Mouse (Mus musculus): ENCODE data around the gene Tob2. TPM values are rescaled to one million over a fixed set of nuclear protein-coding genes. Genes with fewer than 3 reads are reported as not detected.

Gene Tob2
- polyA plus RNA-seq, 3 experiments from 2014 or later: 29.7 to 45.8 (median 34.0) TPM

GRCm38 (mm10) chr15:81836966-81837920 is 21.4 kb downstream of the Tob2 start:
- ATAC-seq: no peak

GRCm38 (mm10) chr15:81836124-81836821 is 22.3 kb downstream of the Tob2 start:
- no peak for ATAC-seq

- no peak for ATAC-seq
These were observed 23.4 kb downstream of the Tob2 start for GRCm38 (mm10) chr15:81835007-81835880.

GRCm38 (mm10) chr15:81834171-81834841 is 24.3 kb downstream of the Tob2 start:
- no peak for ATAC-seq

- no peak for ATAC-seq
These were observed 25.1 kb downstream of the Tob2 start for GRCm38 (mm10) chr15:81833481-81833880.

- ATAC-seq: no peak
These were observed 26.4 kb downstream of the Tob2 start for GRCm38 (mm10) chr15:81832219-81832618.

- peak; percentile 90 for ATAC-seq
These were observed 27.3 kb downstream of the Tob2 start for GRCm38 (mm10) chr15:81831136-81831825.

- no peak for ATAC-seq
These were observed 28.1 kb downstream of the Tob2 start for GRCm38 (mm10) chr15:81830530-81830929.

- no peak for ATAC-seq
These were observed 29.4 kb downstream of the Tob2 start for GRCm38 (mm10) chr15:81829208-81829580.

GRCm38 (mm10) chr15:81828426-81829207 is 30.0 kb downstream of the Tob2 start:
- no peak for ATAC-seq

- no peak for ATAC-seq
These were observed 33.8 kb downstream of the Tob2 start for GRCm38 (mm10) chr15:81824832-81825231.

- ATAC-seq: no peak
These were observed 36.0 kb downstream of the Tob2 start for GRCm38 (mm10) chr15:81822631-81823030.

- ATAC-seq: no peak
These were observed 40.2 kb downstream of the Tob2 start for GRCm38 (mm10) chr15:81818404-81818803.

GRCm38 (mm10) chr15:81814716-81815370 is 43.8 kb downstream of the Tob2 start:
- no peak for ATAC-seq

- ATAC-seq: no peak
These were observed 44.5 kb downstream of the Tob2 start for GRCm38 (mm10) chr15:81813986-81814705.

GRCm38 (mm10) chr15:81812696-81813631 is 45.6 kb downstream of the Tob2 start:
- ATAC-seq: no peak

- ATAC-seq: no peak
These were observed 46.3 kb downstream of the Tob2 start for GRCm38 (mm10) chr15:81812287-81812686.

GRCm38 (mm10) chr15:81811599-81811996 is 47.0 kb downstream of the Tob2 start:
- peak; percentile 4 for ATAC-seq
